Mouse (Mus musculus): ENCODE data around the gene Alppl2.

Gene Alppl2

GRCm38 (mm10) chr1:87089828-87090227 lies at the start of gene Alppl2:
TSS of gene Alppl2 (minus strand) at chr1:87089928.
- DNase-seq: no peak

- DNase-seq: no peak
These were observed 42.1 kb upstream of the Alppl2 start for GRCm38 (mm10) chr1:87131803-87132202.

- peak; percentile 20 to 25 for DNase-seq
These were observed 37.7 kb upstream of the Alppl2 start for GRCm38 (mm10) chr1:87127206-87128030.

GRCm38 (mm10) chr1:87124673-87125072 lies 34.9 kb upstream of the Alppl2 start, which contains the start of gene Akp3:
TSS of gene Akp3 (plus strand) at chr1:87124973.
- DNase-seq: no peak

- DNase-seq: no peak
These were observed 25.1 kb upstream of the Alppl2 start for GRCm38 (mm10) chr1:87114784-87115183.

GRCm38 (mm10) chr1:87111719-87112354 lies 22.1 kb upstream of the Alppl2 start:
- DNase-seq: peak in 1 of 2 experiments; percentile 16

- DNase-seq: no peak
These were observed 18.8 kb upstream of the Alppl2 start for GRCm38 (mm10) chr1:87108564-87108963.

GRCm38 (mm10) chr1:87106536-87106935 lies 16.8 kb upstream of the Alppl2 start:
- no peak for DNase-seq

- DNase-seq: no peak
These were observed 14.2 kb upstream of the Alppl2 start for GRCm38 (mm10) chr1:87103936-87104335.

- DNase-seq: no peak
These were observed 12.4 kb upstream of the Alppl2 start for GRCm38 (mm10) chr1:87102114-87102513.

- DNase-seq: no peak
These were observed 11.7 kb upstream of the Alppl2 start, which contains the start of gene Alpi for GRCm38 (mm10) chr1:87101411-87101810. TSS of gene Alpi (minus strand) at chr1:87101606.

- DNase-seq: peak; percentile 32 to 40
These were observed 8.7 kb upstream of the Alppl2 start for GRCm38 (mm10) chr1:87098358-87098975.

GRCm38 (mm10) chr1:87095642-87096041 lies 5.9 kb upstream of the Alppl2 start:
- no peak for DNase-seq

GRCm38 (mm10) chr1:87089251-87089650 lies 477 bp downstream of the Alppl2 start:
- DNase-seq: no peak

GRCm38 (mm10) chr1:87086964-87087363 lies 2.8 kb downstream of the Alppl2 start:
- no peak for DNase-seq

- no peak for DNase-seq
These were observed 3.5 kb downstream of the Alppl2 start for GRCm38 (mm10) chr1:87086196-87086595.

- no peak for DNase-seq
These were observed 16.0 kb downstream of the Alppl2 start for GRCm38 (mm10) chr1:87073776-87074175.

- peak; percentile 43 to 46 for DNase-seq
These were observed 19.0 kb downstream of the Alppl2 start for GRCm38 (mm10) chr1:87070720-87071119.

GRCm38 (mm10) chr1:87060913-87061312 lies 28.8 kb downstream of the Alppl2 start:
- no peak for DNase-seq

- no peak for DNase-seq
These were observed 30.6 kb downstream of the Alppl2 start for GRCm38 (mm10) chr1:87059042-87059665.

- DNase-seq: no peak
These were observed 32.7 kb downstream of the Alppl2 start for GRCm38 (mm10) chr1:87057075-87057474.

GRCm38 (mm10) chr1:87051369-87051768 lies 38.4 kb downstream of the Alppl2 start:
- no peak for DNase-seq

- no peak for DNase-seq
These were observed 39.0 kb downstream of the Alppl2 start for GRCm38 (mm10) chr1:87050700-87051099.
